Mouse (Mus musculus): ENCODE measurements at regions not wholly inside any gene's neighbourhood (a gene's known extent, or its start where the extent isn't known, plus 50 kb on each side); places are given as distances from the start of the nearest gene placed in this dataset.

DNA sequence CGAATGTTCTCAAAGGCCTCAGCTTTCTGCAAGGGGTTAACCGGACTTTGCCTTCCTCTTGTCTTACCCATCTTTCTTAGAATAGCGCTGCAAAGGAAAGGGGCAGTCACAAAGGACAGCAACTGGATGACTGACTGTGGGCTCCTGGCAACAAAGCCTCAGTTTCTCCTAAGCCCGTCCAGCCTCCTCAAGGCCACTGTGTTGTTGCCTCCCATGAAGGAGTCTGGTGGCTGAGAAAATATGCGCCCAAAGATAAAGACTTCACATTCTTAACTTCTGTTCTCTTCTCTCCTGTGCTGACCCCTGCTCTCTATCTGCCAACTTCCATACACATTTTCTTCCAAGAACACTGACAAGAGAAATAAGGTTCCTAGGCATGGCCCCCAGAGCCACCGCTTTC lies 76.3 kb upstream of the Otud4 start:
- TF ChIP-seq CTCF (IDR thresholded peaks at IDR 0.05; ENCODE audit: low read depth, low read length): no peak
- no peak for TF ChIP-seq GATA1 (IDR thresholded peaks at IDR 0.05; ENCODE audit: borderline replicate concordance, low read length)
- TF ChIP-seq GATA2 (IDR thresholded peaks at IDR 0.05; ENCODE audit: borderline replicate concordance, low read depth, low read length): no peak
